Mouse (Mus musculus) hindbrain, embryonic 14.5 days (tissue): ENCODE data around the gene Prss53. TPM values are rescaled to one million over a fixed set of nuclear protein-coding genes. Genes with fewer than 3 reads are reported as not detected.
A peak's percentile ranks its signal among the peaks of the same experiment; 100 is the strongest.

Experiments
- ATAC-seq: fragments of 200-750 bp; cut with Nextera tagmentation; 2 replicates; pipeline ENCODE4 v1.8.0; 2017; ENCODE audit warnings: moderate number of reproducible peaks, mild to moderate bottlenecking, moderate TSS enrichment, moderate library complexity; ENCODE audit not compliant: low FRiP score
- DNase-seq: peaks from one replicate; pipeline ENCODE4 v3.0.0-alpha.2; 2015; ENCODE audit warnings: low spot score
- H3K27ac ChIP-seq: fragments of 300-500 bp; sonication (generic); 2 replicates; pipeline ENCODE4 v1.5.1; 2014; ENCODE audit warnings: mild to moderate bottlenecking, moderate library complexity
- H3K27me3 ChIP-seq: fragments of 300-500 bp; sonication (generic); 2 replicates; pipeline ENCODE4 v1.6.1; 2014; ENCODE audit warnings: mild to moderate bottlenecking, low read length, mixed read lengths; ENCODE audit not compliant: control insufficient read depth, insufficient read depth
- H3K36me3 ChIP-seq: fragments of 300-500 bp; sonication (generic); replicated peaks from 2 replicates; pipeline ENCODE4 v1.6.1; 2014; ENCODE audit not compliant: control insufficient read depth, insufficient read depth
- H3K4me1 ChIP-seq: fragments of 300-500 bp; sonication (generic); replicated peaks from 2 replicates; pipeline ENCODE4 v1.6.1; 2014; ENCODE audit warnings: antibody characterized with exemption, low read length, mixed read lengths; ENCODE audit not compliant: control insufficient read depth, insufficient read depth
- H3K4me2 ChIP-seq: fragments of 300-500 bp; sonication (generic); replicated peaks from 2 replicates; pipeline ENCODE4 v1.6.1; 2014; ENCODE audit warnings: mild to moderate bottlenecking, moderate library complexity
- H3K4me3 ChIP-seq: fragments of 300-500 bp; sonication (generic); replicated peaks from 2 replicates; pipeline ENCODE4 v1.5.1; 2014; ENCODE audit warnings: mild to moderate bottlenecking, low read length
- H3K9ac ChIP-seq: fragments of 300-500 bp; sonication (generic); 2 replicates; pipeline ENCODE4 v1.6.1; 2014
- H3K9me3 ChIP-seq: fragments of 300-500 bp; sonication (generic); 2 replicates; pipeline ENCODE4 v1.6.1; 2016; ENCODE audit warnings: low read length; ENCODE audit not compliant: control insufficient read depth
- WGBS: fragments of 180-500 bp; shearing (Covaris S2); extraction: QIAGEN DNeasy Blood & Tissue Kit; methylation state at CpG from one replicate; pipeline ENCODE4 v1.1.7; 2014; 5-methylcytosine and 5-hydroxymethylcytosine counted together
- polyA plus RNA-seq: library from polyadenylated mRNA; unstranded; fragments of >200 nt; fragmentation: Nextera tagmentation; extraction: Ambion mirVana; gene quantifications from 2 replicates; pipeline ENCODE4 v1.2.1, GENCODE M21; 2014

The Prss53 gene
- polyA plus RNA-seq, 1 experiment from 2014 or later = 0.83 TPM

GRCm38 (mm10) chr7:127929923-127930322 lies 39.2 kb upstream of the Prss53 start, which contains the start of gene Prss8:
TSS of gene Prss8 (minus strand) at chr7:127930104.
- Histone ChIP-seq H3K36me3 (peaks cover 20% of the 10 kb centered on the region), H3K4me2 (peak within 1 kb of the TSS; percentile 14), H3K4me1 (peaks cover 5% of the 10 kb centered on the region), H3K9me3 (no peaks in the 10 kb centered on the region), H3K27me3 (peaks cover 25% of the 10 kb centered on the region), H3K4me3 (no peak within 1 kb of the TSS), H3K27ac (no peak within 1 kb of the TSS), H3K9ac (no peak within 1 kb of the TSS)
- WGBS = 9% methylated on average over 6 of the region's 6 CpGs
- ATAC-seq (no peak), DNase-seq (no peak)

GRCm38 (mm10) chr7:127928596-127928995 lies 37.8 kb upstream of the Prss53 start:
- H3K4me2 ChIP-seq = no peak overlapping the region
- H3K9ac ChIP-seq = no peak overlapping the region
- H3K4me3 ChIP-seq = no peak overlapping the region
- DNase-seq (no peak), ATAC-seq (no peak)
- H3K4me1 ChIP-seq = no peaks in the 10 kb centered on the region
- no peaks in the 10 kb centered on the region for H3K9me3 ChIP-seq
- H3K36me3 ChIP-seq = peaks cover 32% of the 10 kb centered on the region
- H3K27me3 ChIP-seq = peaks cover 25% of the 10 kb centered on the region
- H3K27ac ChIP-seq = no peak overlapping the region
- 51% methylated on average over 5 of the region's 5 CpGs for WGBS

GRCm38 (mm10) chr7:127927726-127928125 lies 37.0 kb upstream of the Prss53 start:
- Histone ChIP-seq H3K9me3 (no peaks in the 10 kb centered on the region), H3K4me1 (no peaks in the 10 kb centered on the region), H3K4me2 (no peak overlapping the region), H3K27me3 (peaks cover 25% of the 10 kb centered on the region), H3K9ac (no peak overlapping the region), H3K4me3 (no peak overlapping the region), H3K36me3 (peaks cover 40% of the 10 kb centered on the region), H3K27ac (no peak overlapping the region)
- WGBS = 79% methylated on average over 11 of the region's 11 CpGs
- DNase-seq = no peak
- ATAC-seq = no peak

- H3K36me3 ChIP-seq = peaks cover 43% of the 10 kb centered on the region
- WGBS = 91% methylated on average over 11 of the region's 11 CpGs
- no peak overlapping the region for H3K9ac ChIP-seq
These were observed 36.1 kb upstream of the Prss53 start for GRCm38 (mm10) chr7:127926846-127927245.

GRCm38 (mm10) chr7:127926066-127926465 lies 35.3 kb upstream of the Prss53 start:
- DNase-seq (no peak), ATAC-seq (no peak)
- Histone ChIP-seq H3K36me3 (peaks cover 51% of the 10 kb centered on the region), H3K4me3 (no peak overlapping the region), H3K9me3 (no peaks in the 10 kb centered on the region), H3K4me1 (no peaks in the 10 kb centered on the region), H3K4me2 (no peak overlapping the region), H3K9ac (no peak overlapping the region), H3K27ac (no peak overlapping the region), H3K27me3 (peaks cover 25% of the 10 kb centered on the region)
- 94% methylated on average over 8 of the region's 8 CpGs for WGBS

More at GRCm38 (mm10) chr7:127926846-127927245, 36.1 kb upstream of the Prss53 start:
- DNase-seq (no peak), ATAC-seq (no peak)
- no peak overlapping the region for H3K4me2 ChIP-seq
- peaks cover 25% of the 10 kb centered on the region for H3K27me3 ChIP-seq
- H3K27ac ChIP-seq = no peak overlapping the region
- H3K9me3 ChIP-seq = no peaks in the 10 kb centered on the region
- no peak overlapping the region for H3K4me3 ChIP-seq
- no peaks in the 10 kb centered on the region for H3K4me1 ChIP-seq

- no peak overlapping the region for H3K4me3 ChIP-seq
- DNase-seq (no peak), ATAC-seq (no peak)
- H3K4me1 ChIP-seq = no peaks in the 10 kb centered on the region
- H3K36me3 ChIP-seq = peaks cover 59% of the 10 kb centered on the region
- H3K9me3 ChIP-seq = no peaks in the 10 kb centered on the region
- peaks cover 23% of the 10 kb centered on the region for H3K27me3 ChIP-seq
- no peak overlapping the region for H3K27ac ChIP-seq
- H3K4me2 ChIP-seq = no peak overlapping the region
- H3K9ac ChIP-seq = no peak overlapping the region
- 66% methylated on average over 5 of the region's 5 CpGs for WGBS
These were observed 34.5 kb upstream of the Prss53 start for GRCm38 (mm10) chr7:127925252-127925651.

- no peak overlapping the region for H3K9ac ChIP-seq
- H3K4me1 ChIP-seq = no peaks in the 10 kb centered on the region
- no peak overlapping the region for H3K27ac ChIP-seq
- DNase-seq (no peak), ATAC-seq (no peak)
- H3K9me3 ChIP-seq = no peaks in the 10 kb centered on the region
- 91% methylated on average over 5 of the region's 5 CpGs for WGBS
- no peak overlapping the region for H3K4me3 ChIP-seq
- peaks cover 10% of the 10 kb centered on the region for H3K27me3 ChIP-seq
- no peak overlapping the region for H3K4me2 ChIP-seq
- H3K36me3 ChIP-seq = peaks cover 67% of the 10 kb centered on the region
These were observed 32.9 kb upstream of the Prss53 start for GRCm38 (mm10) chr7:127923714-127924113.

- Histone ChIP-seq H3K4me1 (no peaks in the 10 kb centered on the region), H3K27me3 (no peaks in the 10 kb centered on the region), H3K4me2 (no peak overlapping the region), H3K27ac (no peak overlapping the region), H3K4me3 (no peak overlapping the region), H3K9me3 (no peaks in the 10 kb centered on the region), H3K9ac (no peak overlapping the region), H3K36me3 (peaks cover 75% of the 10 kb centered on the region)
- no peak for DNase-seq
- WGBS = 85% methylated on average over 6 of the region's 6 CpGs
- no peak for ATAC-seq
These were observed 31.9 kb upstream of the Prss53 start for GRCm38 (mm10) chr7:127922451-127923275.

- no peaks in the 10 kb centered on the region for H3K27me3 ChIP-seq
- peaks cover 82% of the 10 kb centered on the region for H3K36me3 ChIP-seq
- no peak overlapping the region for H3K27ac ChIP-seq
- WGBS = 64% methylated on average over 8 of the region's 8 CpGs
- H3K4me1 ChIP-seq = no peaks in the 10 kb centered on the region
- no peak overlapping the region for H3K9ac ChIP-seq
- no peaks in the 10 kb centered on the region for H3K9me3 ChIP-seq
- H3K4me2 ChIP-seq = no peak overlapping the region
- ATAC-seq = no peak
- H3K4me3 ChIP-seq = no peak overlapping the region
- DNase-seq = no peak
These were observed 30.7 kb upstream of the Prss53 start for GRCm38 (mm10) chr7:127921516-127921915.
